Mouse (Mus musculus) natural killer cell, adult 2 months (primary cell): Measurements from ENCODE around the gene Tlk1.

Source experiments
- DNase-seq, 2 experiments: peaks; one replicate each; pipeline ENCODE4 v3.0.0; 2022; ENCODE audit warnings: low spot score in 2 of 2

The Tlk1 gene

DNA sequence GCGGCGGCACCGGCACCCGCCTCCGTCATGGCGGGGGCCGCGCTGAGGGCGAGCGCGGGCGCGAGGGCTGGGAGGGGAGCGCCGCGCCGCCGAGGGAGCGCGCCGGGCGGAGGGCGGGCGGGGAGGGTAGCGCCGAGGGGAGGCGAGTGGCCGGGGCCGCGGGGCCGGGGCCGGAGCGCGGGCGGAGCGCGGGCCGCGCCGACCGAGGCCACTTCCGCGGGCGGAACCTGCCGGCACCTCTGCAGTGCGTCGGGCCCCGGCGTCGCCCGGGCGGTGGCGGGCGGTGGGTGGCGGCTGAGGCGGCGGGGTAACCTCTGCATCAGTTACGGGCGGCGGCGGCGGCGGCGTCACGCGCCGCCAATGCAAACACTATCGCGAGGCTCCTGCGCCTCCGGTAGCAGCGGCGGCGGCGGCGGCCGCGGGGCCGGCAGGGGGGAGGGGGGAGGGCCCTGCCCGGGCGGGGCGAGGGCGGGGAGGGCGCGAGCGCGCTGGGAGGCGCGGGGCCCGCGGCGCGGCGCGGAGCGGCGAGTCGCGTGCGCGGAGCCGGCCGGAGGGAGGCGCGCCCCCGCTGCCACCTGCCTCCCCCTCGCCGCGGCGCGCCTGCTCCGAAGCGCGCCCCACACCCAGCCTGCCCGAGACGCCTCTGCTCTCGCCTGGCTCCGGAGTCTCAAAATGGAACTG lies at the start of gene Tlk1:
Gene Tlk1 (minus strand): TSS at position 358 of the 681 bp plus-strand sequence.
- peak; percentile 52 to 71 for DNase-seq

DNA sequence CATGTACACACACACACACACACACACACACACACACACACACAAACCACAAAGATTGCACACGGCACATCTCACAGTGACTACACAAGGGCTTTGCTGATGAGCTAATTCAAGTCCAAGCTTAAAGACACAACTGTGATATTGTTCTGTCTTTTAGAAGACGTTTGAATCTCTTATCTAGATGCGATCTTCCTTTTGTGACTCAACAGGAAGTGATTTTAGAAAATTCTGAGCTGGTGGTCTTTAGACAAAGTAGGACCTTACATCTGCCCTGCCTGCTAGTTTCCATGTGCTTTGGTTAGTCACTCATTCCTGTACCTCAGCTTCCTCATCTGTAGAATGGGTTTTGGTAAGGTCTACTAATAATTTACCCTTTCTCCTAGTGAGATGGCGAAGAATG lies 49.6 kb upstream of the Tlk1 start:
- DNase-seq = no peak

DNA sequence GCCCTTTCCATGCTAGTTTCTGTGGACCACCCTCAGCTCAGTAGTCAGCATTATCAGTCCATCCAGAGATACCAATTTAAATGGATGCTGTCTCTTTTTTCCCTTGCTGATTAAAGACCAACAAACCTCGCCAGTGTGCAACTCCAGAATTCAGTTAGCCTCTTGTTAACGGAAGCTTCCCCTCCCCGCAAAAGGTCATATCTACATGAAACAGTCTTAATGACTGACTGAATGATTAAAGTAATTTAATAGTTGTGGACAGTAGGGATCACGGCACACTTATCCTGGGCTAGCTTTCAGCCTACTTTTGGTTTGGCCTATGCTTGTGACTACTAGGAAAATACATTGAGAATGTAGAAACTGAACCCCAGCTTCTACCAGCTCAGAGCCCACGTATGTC lies 47.6 kb upstream of the Tlk1 start:
- no peak for DNase-seq

- DNase-seq = no peak
Observed at GRCm38 (mm10) chr2:70871466-70872022, 46.0 kb upstream of the Tlk1 start.

GRCm38 (mm10) chr2:70870819-70871218 lies 45.3 kb upstream of the Tlk1 start:
- peak in 1 of 2 experiments; percentile 39 for DNase-seq

DNA sequence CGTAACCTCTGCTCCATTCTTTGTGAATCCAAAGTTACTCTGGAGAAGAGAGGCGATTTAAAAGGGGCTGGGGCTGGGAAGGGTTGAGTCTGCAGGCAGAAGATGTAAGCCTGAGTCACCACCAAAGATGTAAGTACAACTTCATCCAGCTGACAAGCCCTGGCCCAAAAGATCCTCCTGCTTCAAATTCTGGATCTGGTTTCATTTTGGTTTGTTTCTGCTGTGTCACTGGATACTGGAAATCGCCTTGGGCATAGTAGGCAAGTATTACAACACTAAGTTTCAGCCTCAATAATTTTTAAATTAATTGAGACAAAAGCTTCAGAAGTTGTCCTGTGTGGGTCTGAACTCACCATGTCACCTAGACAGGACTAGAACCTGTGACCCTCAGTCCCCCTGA lies 43.6 kb upstream of the Tlk1 start:
- DNase-seq = no peak

GRCm38 (mm10) chr2:70867231-70867630 lies 41.7 kb upstream of the Tlk1 start:
- DNase-seq = no peak

DNA sequence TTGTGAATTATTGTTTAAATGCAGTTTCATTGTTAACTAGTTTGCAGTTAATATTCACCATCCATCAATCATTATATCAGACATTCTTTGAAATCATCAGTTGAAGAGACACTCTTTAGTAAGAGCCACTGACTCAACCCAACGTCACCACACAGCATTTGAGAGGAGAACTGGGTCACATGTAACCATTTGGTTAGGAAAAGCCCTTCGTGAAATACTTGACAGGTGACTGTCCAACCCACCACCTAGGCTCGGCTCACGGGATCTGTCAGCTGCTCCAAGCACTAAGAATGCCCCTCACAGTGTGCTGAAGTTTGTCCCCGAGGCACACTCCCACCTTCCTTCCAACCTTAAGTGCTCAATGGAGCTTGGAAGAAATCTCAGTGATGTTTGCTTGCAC lies 37.4 kb upstream of the Tlk1 start:
- DNase-seq = no peak

DNA sequence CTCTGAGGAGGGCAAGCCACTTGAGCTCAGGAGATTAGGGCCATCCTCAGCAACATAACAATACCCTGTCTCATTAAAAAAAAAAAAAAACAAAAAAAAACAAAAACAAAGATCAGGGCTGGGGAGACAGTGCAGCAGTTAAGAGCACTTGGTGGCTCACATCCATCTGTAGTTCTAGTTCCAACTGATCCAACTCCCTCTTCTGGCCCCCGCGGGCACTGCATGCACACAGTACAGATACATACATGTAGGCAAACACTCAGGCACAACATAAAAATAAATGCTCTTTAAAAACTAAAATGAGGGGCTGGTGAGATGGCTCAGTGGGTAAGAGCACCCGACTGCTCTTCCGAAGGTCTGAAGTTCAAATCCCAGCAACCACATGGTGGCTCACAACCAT lies 34.2 kb upstream of the Tlk1 start:
- DNase-seq = peak in 1 of 2 experiments; percentile 15

- no peak for DNase-seq
Observed at GRCm38 (mm10) chr2:70856971-70857370, 31.4 kb upstream of the Tlk1 start.

GRCm38 (mm10) chr2:70854231-70854888 lies 28.8 kb upstream of the Tlk1 start:
- DNase-seq = no peak

DNA sequence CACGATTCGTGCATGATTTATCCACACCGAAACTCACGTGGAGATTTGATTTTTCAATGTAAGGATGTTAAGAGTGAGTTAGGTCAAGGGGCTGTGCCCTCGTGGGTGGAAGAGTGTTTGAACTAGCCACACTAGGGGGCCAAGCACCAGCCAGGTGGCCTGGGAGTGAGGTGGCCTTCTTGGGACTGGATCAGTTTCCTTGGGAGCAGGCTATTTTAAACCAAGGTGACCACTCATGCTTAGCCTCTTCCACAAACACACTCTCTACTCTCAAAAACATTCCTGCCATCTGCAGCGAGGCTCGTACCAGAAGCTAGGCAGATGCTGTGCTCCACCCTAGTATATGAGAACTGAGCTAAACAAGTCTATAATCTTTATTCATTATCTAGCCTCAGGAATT lies 27.8 kb upstream of the Tlk1 start:
- no peak for DNase-seq

GRCm38 (mm10) chr2:70852796-70853221 lies 27.3 kb upstream of the Tlk1 start:
- DNase-seq = no peak

DNA sequence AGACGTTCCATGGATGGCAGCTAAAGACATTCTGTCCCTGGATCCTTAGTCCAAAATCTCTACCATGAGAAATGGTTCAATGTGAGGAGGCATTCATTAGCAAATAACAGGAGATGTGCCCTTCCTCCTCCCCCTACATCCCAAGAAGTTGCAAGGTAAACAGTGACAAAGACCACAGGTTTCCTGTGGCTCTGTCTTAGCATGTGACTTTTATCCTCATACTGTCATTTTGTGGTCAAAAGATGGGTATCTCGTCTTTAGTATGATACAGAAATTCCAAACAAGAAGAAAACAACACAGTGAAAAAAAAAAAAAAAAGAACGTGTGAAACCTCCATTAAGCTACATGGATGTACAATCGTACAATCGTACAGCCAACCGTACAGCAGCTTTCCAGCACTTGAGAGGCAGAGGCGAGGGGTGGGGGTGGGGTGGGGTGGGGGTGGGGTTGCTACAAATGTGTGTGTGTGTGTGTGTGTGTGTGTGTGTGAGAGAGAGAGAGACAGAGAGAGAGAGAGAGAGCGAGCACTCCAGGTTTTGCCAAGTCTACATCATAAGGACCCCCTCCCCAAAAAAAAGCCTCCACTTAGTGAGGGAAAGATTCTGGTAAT lies 26.8 kb upstream of the Tlk1 start:
- no peak for DNase-seq

- no peak for DNase-seq
Observed at GRCm38 (mm10) chr2:70845871-70846270, 20.3 kb upstream of the Tlk1 start.

- DNase-seq = no peak
Observed at GRCm38 (mm10) chr2:70844694-70845395, 19.3 kb upstream of the Tlk1 start.

GRCm38 (mm10) chr2:70842049-70842618 lies 16.6 kb upstream of the Tlk1 start:
- DNase-seq = no peak

DNA sequence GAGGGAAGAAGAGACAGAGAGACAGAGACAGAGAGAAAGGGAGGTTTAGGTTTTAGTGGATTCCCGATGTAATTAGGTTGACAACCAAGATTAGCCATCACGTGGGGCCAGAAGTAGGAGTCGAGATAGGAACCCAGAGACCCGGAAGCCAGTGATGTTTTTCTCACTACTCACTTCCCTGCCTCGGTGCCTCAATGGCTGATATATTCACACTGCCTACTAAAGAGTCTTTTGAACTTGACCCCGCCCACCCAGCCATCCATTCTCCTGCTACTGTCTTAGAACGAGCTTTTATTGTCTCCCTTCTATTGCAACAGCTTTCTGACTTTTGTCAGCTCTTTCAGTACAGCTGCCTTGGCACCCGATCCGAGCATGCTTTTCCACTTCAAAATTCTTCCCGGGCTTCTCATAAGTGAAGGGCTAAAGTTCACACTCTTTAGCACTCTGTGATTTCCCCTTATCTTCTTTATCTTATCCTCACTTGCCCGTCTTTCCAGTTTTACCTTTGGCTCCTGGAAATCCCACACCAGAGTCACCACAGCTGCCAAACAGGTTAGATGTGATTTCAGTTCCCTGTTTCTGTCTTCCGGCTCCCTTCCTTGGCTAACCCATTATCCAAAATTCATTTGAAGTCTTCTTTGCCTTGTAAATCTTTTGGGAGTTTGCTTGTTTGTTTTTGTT lies 13.1 kb upstream of the Tlk1 start:
- peak in 1 of 2 experiments; percentile 25 for DNase-seq

DNA sequence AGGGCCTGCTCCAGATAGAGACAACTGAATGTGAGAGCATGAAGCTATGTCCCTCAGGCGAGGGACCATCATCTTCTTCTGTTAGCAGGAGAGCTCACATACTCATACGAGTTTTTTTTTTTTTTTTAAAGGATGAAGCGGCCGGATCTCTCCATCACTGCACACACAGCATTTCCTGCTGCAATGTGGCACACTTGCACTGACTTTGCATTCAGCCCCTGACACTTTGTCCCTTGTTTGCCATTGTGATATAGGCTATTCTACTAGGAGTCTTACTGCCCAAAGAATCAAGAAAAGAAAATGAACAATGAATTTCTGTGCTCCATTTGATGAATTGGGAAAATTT lies 10.8 kb upstream of the Tlk1 start:
- no peak for DNase-seq

DNA sequence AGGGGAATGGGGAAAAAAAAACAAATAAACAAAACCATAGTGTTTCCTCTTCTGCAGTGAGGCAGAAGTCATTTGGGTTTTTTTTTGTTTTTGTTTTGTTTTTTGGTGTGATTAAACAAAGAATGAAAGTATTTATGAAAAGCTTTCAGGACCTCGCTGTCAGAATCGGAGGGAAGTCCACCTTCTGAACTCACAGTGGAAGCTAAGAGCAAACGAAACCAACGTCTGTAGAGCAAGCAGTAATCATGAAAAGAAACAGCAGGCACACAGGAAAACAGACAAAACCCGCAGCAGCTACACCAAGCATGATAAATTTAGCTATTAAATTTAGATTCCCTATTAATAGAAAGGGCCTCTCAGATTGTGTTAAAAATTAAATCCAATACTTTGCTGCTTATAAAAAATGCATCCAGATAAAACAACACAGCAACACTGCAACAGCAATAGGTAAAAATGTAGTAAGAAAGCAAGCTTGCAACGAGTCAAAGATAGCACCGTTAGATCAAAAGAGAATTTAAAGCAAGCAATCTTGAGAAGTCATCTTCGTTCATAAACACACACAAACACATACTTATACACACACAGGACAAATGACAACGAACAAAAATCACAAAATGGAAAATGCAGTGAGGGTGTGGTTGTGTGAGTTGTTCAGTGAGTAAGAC lies 10.2 kb upstream of the Tlk1 start:
- DNase-seq = no peak

DNA sequence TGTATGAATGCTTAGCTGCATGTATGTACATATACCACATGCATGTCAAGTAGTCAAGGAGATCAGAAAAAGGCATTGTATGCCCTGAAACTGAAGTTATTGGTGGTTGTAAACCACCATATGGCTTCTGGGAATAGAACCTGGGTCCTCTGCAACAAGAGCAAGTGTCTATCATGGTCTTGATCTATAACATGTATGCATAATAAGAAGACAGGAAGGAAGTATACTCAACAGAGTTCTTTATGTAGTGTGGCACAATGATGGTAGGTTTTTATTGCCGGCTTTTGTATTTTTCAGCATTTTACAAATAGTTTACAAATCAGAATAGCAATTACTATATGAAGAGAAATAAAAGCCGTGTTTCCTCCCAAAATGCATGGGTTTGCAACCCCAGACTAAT lies 9.7 kb upstream of the Tlk1 start:
- no peak for DNase-seq
